Mouse (Mus musculus) embryo, embryonic 9.5 days (tissue): Measurements from ENCODE around the gene Nell1.

Experiments
- DNase-seq: peaks from one replicate; pipeline ENCODE4 v3.0.0-alpha.2; 2017; ENCODE audit errors: extremely low spot score

Gene Nell1

GRCm38 (mm10) chr7:50850271-50850670 lies 875.6 kb downstream of the Nell1 start:
- DNase-seq = no peak

DNA sequence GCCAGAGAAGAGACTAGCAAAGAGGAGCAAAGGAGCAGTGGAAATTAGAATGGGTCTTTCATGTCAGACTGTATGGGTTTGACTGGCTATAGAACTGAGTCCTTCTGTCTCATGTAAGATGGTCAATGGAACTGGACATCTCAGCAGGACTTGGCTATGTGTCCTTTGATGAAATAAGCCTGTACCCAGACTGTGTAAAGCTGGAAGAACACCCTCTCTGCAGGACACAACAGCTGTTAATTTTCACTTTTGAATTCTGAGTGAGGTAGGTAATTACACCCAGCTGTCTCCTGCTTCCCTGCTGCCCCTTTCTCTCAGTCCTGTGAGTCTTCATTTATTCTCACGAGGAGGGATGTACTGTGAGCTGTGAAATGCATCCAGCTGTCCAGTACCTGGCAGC lies 895.5 kb downstream of the Nell1 start:
- DNase-seq = peak; percentile 6

- DNase-seq = no peak
These were observed 913.0 kb downstream of the Nell1 start for GRCm38 (mm10) chr7:50887625-50888024.

DNA sequence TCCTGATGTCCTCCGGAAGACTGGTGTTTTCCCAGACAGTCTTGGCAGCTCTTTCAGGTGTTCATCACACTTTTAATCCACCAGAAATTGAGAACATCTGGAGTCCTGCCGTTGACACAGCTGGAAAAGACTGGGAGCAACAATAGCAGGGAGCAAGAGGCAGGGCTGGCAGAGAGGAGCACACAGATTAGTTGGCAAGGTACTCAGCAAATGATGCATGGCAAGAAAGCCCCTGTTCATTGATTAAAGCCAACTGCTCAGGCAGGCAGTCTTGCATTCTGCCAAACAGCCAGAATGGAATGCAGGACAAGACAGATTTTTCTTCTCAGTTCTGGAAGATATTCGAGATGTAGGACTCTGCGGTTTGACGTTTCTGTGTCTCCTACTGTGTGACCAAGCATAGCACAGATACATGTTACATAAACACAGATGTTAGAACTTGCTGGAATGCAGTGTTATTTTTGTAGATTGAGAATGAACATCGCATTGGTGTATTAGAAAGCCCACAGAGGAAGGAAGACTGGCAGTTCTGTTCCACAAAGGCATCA lies 925.0 kb downstream of the Nell1 start:
- peak; percentile 15 for DNase-seq
